Mouse (Mus musculus) liver, embryonic 14.5 days (tissue): ENCODE results near the gene Kdm1b.

Experiments
- CTCF ChIP-seq: IDR thresholded peaks from 2 replicates; pipeline ENCODE4 v1.5.1; 2016; ENCODE audit warnings: antibody characterized with exemption, low read depth, control low read depth
- EP300 ChIP-seq: IDR thresholded peaks from 2 replicates; pipeline ENCODE4 v1.6.1; 2016; ENCODE audit warnings: antibody characterized with exemption, low read depth

DNA sequence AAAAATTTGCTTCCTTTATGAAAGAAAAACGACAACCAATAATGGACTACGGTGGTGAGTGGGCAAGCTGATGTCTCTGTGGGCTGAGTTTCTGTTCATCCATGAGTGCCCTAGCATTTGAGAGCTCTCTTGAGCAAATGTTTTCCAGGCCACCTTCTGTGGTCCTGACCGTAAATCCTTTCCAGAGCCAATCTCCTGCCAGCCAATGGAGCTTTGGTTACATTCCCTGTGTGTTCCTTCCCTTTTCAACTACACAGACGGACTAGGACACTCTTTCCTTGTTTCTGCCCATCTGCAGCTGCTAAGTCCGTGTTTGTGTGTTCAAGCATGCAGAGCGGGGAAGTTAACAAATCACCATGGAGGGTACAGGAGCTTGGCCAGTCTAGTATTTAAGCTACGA is 22.5 kb upstream of the Kdm1b start:
- TF ChIP-seq CTCF (no peak), EP300 (no peak)
